Mouse (Mus musculus) retina, postnatal 7 days (tissue): ENCODE data around the gene C330007P06Rik.
A peak's percentile ranks its signal among the peaks of the same experiment; 100 is the strongest.
"Not testable (repeated sequence)": the region's sequence is repeated elsewhere in the genome, so short reads cannot be mapped to it uniquely, and the experiment has no call there.

ENCODE experiments used
- DNase-seq: peaks from one replicate; pipeline ENCODE4 v3.0.0-alpha.2; 2012; ENCODE audit warnings: low read depth, low spot score

C330007P06Rik gene

DNA sequence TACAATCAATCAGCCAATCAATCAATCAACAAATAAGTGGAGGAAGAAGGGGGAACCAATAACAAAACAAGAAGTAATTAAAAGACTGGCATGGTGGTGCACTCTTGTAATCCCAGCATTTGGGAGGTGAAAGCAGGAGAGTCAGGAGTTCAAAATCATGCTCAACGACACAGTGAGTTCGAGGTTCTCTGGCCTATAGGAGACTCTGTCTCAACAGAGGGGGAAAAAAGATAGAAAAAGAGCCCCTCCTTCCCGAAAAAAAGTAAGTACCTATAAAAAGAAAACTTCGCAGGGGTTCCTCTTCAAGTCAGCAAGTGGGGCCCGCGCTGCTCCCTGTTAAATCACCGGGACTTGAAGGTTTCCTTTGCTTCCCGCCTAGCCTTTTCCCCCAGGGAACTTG is at the start of gene C330007P06Rik, which contains the start of gene Ube2a:
C330007P06Rik (minus strand) TSS at position 347 of the 400 bp plus-strand sequence.
Ube2a (plus strand) TSS at position 136 of the 400 bp plus-strand sequence.
- no peak for DNase-seq

DNA sequence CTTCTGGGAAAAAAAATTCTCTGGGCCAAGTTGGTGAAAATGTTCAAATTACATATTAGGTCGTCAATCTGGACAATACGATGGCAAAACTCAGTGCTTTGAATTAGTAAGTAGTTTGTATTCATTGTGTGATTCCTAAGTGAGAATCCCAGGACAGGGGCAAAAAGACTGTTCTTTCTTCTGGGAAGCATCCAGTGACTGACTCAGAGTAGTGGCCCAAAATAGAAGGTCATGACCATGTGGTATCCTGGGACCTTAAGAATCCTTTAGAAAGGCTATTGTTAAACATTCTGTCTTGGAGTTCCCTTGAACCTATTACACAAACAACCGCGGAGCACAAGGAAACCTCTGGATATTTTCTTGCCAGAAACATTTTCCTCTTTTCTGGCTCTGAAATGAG is 47.4 kb upstream of the C330007P06Rik start:
- DNase-seq = no peak

DNA sequence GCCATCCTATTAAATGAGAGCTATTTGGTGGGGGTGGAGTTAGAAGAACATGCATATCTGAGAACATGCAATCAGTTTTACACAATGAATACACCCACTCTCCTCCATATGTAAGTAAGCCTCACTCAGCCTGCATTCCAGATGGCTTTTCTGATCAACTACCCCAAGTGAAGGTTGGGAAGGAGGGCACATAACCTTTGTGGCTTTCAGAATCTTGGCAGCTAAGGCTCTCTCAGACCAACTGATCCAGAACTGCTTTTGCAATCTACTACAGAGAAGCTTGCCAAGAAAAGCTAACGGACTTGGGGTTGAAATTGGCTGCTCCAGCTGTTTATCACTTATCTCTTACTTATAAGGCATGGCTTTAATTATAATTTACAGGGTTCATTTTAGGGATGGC is 43.8 kb upstream of the C330007P06Rik start:
- no peak for DNase-seq

DNA sequence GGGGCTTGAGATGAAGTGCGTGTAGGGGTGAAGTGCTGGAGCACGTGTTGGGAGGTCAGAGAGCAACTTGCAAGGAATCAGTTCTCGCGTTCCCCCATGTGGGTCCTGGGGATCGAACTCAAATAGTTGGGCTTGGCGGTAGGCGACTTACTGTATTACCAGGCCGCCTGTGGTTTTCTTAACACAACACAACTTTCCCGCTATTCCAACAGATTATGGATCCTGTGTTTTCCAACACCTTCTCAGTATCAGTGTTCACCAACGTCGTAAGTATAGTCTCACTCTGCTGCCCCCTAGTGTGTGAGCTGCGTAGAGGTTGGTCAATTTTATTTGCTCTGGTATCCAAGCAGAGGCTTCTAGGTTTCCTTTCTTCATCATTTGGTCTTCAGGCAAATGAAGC is 37.4 kb upstream of the C330007P06Rik start:
- no peak for DNase-seq

DNA sequence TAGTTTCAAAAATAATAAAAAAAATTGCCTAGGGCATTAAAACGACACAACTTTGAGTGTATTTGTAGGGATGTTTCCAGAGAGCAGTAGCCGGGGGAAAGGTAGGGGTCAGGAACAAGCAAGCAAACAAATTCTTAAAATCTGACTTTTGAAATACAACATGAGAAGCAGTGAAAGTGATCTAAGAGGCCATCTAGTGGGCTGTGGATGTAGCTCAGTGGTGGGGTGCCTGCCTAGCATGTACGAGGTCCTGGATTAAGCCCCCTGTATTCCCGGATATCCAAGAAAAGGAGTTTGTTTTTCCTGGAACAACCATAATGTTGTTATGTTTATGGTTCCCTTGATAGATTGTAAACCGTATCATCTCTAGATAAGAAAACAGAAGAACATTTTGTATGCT is 32.6 kb upstream of the C330007P06Rik start:
- DNase-seq = no peak

DNA sequence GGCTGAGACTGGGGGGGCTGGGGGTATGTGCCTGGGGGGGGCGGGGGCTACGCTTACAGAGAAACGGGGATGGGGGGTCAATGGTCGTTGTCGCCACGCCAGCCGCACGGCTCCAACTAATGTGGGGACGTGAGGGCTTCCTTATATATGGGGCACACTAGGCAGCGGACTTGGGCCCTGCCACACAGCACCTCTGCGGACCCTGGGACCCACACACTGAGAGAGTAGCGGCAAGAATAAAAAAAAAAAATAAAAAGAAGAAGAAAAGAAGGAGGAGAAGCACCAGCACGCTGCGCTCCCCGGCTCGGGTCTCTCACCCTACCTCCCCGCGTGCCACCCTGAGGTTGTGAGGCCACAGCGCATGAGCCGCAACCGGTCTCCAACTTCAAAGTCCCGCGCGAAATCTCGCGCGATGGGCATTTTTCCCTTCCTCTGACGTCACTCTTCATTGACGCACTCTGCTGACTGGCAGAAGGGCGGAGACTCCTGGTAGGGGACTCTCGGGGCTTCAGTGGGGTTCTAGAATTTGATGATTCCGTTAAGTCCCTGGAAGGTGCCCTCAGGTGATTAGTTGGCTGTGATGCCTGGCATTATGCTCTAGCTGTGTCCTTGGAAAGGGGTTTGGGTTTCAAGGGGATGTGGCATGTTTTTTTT is 29.3 kb upstream of the C330007P06Rik start:
- DNase-seq = peak; percentile 84

DNA sequence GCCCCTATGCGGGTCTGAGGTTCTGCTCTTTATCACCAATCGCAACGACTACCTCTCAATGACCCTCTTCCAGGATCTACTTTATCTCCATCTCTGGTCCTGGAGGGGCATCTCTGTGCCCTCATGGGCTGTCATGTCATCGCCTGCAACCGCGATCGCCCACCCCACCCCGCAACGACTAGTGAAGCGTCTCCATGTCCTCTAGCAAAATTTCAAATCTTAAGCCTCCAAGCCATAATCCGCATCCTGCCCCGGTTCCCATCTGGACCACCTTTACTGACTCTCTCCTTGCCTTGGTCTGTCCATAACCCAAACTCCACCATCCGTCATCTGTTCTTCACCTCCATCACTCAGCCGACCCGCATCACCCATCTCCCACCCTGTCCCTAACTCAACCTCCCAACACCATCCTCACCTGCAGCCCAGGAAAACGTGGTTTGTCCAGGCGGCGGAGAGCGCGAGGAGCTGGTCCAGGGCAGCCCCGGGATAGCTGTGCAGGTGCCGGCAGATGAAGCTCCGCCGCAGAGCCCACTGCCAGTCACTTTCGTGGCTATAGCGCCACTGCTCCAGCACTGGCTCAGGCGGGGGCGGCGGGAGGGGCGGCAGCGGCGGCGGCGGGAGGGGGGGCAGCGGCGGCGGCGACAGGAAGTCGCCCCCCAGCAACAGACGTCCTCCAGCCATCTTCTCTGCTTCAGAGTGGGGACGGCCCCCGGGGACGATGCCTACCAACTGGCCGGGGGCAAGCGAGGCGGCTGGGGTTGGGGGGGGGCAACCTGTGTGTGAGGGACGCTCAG is 28.6 kb upstream of the C330007P06Rik start, which contains the start of gene Nkrf:
Nkrf (minus strand) TSS at position 579 of the 794 bp plus-strand sequence.
- no peak for DNase-seq

DNA sequence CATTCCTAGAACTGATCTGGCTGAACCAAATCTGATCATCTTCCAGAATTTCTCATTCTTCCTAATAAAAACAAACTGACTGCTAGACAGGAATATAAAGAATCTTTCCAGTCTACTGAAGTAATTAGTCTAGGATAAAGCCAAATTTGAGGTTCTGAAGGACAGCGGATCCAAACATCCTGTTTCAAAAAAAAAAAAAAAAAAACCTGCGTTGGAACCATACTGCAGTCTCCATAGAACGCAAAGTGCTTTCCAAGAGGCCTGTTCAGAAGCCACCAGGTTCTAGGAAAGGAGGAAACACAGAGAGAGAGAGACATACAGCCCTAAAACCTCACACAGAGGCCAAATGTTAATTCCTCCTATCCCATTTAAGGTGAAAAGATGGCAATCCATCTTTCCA is 27.7 kb upstream of the C330007P06Rik start:
- no peak for DNase-seq

DNA sequence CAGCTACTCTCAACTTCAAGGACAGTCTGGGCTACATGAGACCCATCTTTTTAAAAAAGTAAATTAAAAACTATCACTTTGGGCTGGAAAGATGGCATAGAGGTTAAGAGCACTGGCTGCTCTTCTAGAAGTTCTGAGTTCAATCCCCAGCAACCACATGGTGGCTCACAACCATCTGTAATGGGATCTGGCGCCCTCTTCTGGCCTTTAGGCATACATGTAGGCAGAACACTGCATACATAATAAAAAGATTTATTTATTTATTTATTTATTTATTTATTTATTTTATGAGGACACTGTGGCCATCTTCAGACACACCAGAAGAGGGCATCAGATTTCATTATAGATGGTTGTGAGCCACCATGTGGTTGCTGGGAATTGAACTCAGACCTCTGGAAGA is 25.0 kb upstream of the C330007P06Rik start:
- DNase-seq = not testable (repeated sequence)

DNA sequence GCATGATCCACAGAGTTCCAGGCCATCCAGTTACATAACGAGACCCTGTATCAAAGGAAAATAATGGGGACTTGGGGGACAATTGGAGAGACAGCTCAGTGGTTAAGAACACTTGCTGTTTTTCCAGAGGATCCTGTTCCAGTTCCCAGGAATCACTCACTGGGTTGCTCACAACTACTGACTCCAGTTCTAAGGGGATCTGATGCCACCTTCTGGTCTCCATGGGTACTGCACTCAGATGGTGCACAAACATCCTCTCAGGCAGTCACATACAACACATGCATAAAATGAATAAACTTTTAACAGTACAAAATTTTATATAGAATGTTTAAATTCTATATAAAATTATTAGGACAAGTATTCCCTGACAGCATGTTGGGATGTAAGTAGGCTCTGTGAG is 10.8 kb upstream of the C330007P06Rik start:
- DNase-seq = no peak

DNA sequence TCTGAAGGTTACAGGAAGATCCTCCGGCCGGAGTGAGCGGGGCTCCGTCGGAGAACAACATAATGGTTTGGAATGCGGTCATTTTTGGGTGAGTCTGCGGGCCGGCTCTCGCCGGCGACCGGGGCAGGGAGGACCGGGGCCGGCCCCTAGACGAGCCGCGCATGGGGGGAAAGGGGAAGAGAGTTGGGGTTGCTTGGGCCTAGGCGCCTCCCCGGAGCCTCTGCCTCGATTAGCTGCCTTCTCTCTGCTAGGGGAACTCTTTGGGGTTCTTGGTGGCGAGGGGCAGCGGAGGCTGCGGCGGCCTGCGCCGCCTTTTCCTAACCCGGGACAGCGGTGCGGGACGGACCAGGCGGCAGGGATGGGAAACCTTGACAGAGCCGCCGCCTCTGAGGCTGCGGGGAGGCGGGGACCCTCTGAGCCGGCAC is 805 bp upstream of the C330007P06Rik start:
- DNase-seq = no peak

DNA sequence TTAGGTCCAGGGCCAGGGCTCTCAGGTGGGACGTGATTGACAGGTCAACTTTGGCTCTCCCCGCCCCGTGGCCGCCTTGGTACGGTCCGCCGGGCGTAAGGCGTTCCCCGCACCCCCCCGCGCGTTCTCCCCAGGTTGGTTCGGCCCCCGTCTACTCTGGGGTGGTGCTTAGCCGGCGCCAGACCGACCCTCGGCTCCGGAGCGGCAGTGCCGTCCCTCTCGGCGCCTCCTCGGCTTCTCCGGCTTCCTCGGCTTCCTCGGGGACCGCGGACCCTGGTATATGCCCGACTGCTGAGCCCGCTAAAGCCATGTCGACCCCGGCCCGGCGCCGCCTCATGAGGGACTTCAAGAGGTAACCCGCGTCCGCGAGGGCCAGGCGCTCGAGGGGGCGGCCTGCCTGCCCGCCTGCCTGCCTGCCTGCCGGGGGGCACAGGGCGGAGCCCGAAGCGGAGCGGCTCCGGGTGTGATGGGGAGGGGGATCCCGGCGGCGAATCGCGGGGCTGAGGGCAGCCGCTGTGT is 326 bp upstream of the C330007P06Rik start:
- peak; percentile 81 for DNase-seq

DNA sequence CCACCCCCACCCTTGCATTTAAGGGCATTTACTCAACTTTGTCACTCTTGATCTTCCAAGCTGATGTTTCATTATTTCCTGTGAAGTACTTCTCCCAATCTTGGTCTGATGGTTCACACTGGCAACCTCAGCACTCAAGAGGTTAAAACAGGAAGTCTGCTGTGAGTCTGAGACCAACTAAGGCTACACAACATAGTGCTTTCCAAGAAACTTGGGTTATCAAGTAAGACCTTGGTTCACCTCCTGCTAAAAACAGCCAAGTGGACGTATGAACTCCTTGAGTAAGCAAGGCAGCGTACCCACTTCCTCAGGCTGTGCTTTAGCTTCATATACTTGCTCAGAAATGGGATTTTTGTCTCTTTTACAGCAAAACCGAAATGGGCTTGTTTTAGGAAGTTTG is 3.5 kb downstream of the C330007P06Rik start:
- no peak for DNase-seq

DNA sequence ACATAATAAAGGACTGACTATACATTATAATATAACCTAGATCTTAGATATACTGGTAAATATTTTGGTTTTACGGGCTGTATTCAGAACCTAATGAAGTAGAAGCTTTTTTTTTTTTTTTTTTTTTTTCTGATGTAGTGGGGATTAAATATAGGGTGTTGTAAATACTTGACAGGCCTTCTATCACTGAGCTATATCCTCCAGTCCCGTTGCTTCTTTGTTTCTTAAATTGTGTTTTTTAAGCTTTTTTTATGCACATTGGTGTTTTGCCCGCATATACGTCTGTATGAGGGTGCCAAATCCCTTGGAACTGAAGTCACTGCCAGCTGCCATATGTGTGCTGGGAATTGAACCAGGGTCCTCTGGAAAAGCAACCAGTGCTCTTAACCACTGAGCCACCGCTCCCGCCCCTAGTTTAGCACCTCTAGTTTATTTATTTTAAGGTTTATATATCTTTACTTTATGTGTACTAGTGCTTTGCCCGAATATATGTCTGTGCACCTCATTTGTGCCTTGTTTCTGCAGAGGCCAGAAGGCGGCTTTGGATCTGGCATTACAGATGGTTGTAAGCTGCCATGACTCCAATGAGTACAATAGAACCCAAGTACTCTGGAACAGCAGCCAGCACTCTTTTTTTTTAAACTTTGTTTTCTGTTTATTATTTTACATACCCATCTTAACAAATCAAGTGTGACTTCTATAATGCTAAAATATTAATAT is 9.1 kb downstream of the C330007P06Rik start:
- no peak for DNase-seq

DNA sequence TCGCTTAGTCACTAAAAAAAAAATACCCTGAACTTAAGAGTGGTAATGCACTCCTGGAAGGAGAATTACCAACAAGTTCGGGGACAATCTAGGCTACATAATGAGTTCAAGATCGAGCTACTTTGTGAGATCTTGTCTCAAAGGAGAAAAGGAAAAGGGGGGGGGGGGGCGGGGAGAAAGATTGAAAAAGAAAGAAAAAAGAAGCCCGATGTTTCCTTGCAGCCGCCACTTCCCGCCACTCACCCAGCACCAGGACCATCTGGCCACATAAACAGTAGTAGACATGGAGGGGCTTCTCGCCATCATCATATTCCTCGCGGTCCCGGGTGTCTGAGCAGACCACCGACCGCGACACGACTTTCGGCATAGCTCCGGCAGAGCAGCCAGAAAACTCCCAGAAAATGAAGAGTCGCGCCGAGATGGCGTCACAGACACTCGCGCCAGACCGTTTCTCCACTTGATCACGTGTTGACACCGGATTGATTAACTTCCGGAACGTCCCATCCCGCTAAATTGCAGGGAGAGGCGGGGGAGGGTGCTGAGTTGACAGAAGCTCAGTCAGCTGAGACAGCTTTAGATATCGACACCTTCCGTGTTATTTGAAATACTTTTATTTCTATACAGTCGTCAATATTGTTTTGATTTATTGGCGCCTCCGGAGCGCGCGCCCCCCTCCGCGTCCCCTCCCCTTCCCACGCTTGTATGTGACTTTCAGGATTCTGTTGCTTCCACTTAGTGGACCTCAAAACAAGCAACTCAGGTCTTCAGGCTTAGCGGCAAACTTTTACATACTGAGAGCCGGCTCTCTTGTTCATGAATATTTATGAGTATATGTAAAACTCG is 9.9 kb downstream of the C330007P06Rik start:
- peak; percentile 57 for DNase-seq

DNA sequence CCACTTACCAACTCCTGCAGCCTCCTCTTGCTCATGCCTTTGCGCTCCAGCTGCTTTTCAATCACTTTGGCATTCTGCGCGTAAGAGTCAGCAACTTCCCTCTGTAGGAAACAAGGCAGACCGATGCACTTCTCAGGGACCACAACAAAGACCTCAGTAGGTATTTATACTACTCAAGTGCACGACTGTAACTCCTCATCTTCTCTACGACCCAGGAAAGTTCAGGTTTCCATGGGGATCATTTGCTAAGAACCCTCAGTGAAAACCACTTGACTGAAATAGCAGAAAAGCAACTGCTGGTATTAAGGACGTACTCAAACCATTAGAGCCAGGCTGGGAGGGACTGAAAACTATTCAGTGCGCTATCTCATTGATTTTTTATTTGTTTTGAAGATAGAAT is 21.3 kb downstream of the C330007P06Rik start:
- no peak for DNase-seq

DNA sequence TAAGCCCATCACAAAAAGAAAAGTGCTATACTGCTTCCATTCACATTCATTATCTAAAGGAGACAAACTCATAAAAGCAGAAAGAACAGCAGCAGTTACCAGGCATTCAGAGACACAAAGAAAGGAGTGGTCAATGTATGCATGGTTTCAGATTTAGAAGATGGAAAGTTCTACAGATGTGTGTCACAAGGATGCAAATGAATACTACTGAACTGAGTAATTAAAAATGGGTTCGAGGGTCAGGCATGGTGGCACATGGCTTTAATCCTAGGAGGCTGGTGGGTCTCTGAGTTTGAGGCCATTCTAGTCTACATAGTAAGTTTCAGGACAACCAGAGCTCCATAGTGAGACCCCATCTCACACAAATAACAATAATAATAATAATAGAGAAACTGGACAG is 26.8 kb downstream of the C330007P06Rik start:
- no peak for DNase-seq

DNA sequence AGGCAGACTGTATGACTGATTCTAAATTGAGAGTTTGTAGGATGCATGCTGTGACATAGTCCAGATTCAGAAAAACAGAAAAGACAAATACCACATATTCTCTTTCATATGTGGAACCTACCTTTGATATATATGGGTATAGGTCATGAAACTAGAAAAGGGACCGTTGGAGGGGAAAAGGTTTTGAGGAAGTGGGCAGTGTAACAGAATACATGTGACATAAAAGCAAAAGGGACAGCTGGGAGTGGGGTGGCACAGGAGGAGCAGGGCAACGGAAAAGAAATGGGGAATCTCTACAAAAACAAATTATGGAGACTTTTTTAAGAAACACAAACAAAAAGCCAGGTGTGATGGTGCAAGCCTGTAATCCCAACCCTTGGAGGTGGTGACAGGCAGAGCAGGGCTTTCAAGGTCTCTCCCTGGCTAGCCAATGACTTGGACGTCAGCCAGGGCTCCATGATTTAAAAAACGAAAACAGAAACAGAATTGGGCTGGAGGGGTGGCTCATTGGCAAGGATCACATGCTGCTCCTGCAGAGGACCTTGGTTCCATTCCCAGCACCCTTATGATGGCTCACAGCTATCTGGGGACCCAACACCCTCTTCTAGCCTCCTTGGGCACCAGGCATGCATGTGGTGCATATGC is 30.4 kb downstream of the C330007P06Rik start:
- no peak for DNase-seq

DNA sequence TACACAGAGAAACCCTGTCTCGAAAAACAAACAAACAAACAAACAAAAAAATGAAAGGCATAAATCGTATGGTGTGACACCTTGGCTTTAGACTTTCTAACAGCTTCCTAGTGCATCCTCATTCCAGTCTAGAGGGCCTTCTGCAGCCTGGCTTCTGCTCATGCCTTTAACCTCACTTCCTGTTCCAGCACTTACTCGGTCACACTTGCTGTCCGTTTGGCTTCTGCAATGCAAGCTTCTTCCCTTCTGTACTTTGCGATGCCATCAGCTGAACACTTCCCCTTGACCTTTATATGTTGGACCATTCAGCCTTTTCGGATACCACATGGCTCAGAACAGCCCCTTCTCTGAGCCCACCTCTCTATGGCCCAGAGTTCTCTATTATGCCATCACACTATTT is 32.2 kb downstream of the C330007P06Rik start:
- no peak for DNase-seq

DNA sequence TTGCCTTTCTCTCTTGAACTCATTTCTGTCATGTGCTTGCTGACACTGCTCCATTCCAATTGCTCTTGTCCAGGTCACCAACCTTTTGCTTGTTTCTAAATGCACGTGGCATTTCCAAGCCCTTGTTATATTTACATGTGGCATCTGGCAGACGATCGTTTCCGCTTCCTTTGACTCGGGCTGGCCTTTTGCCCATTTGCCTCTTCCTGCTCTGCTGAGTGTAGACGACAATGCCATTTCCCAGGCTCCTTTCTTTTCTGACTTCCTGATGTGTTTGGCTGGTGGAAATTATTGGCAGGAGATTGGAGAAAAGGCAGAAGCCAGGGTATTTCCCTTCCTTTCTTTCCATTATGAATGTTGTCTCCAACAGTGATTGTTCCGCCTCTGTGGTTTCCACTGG is 34.5 kb downstream of the C330007P06Rik start:
- no peak for DNase-seq
